Mouse (Mus musculus) heart, postnatal 0 days (tissue): ENCODE measurements at regions not wholly inside any gene's neighbourhood (a gene's known extent, or its start where the extent isn't known, plus 50 kb on each side); places are given as distances from the start of the nearest gene placed in this dataset.

ENCODE experiments used
- CTCF ChIP-seq: IDR thresholded peaks from 2 replicates; pipeline ENCODE4 v1.5.1; 2016; ENCODE audit warnings: antibody characterized with exemption, control low read depth, low read depth
- EP300 ChIP-seq: IDR thresholded peaks from 2 replicates; pipeline ENCODE4 v1.6.1; 2016; ENCODE audit warnings: antibody characterized with exemption, low read depth

DNA sequence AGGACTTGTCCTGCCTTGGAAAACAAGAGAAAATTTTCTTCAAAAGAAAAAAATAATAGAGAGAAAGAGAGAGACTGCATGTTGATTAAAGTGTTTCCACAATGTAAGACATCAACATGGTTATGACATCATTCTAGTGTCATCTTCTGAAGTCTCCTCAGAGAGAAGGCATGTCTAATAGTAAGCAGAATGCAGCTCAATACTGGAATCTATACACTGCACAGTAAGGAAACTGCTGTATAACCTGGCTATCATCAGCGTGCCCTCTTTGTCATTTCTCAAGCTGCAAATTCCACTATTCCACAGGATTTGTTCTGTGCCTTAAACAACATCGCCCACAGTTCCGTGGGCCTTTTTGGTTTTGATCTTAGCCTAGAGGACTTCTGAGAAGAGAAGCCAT is 82.8 kb upstream of the Mapk10 start:
- TF ChIP-seq EP300 = no peak
- no peak for TF ChIP-seq CTCF
